Mouse (Mus musculus) CH12.LX (cell line): ENCODE measurements around the gene Srsf5.

ENCODE experiments used
- IRF4 ChIP-seq: IDR thresholded peaks from 2 replicates; pipeline ENCODE4 v1.6.1; 2014; ENCODE audit warnings: low read depth, mild to moderate bottlenecking, inconsistent platforms, low read length, improper control_type of control experiment
- JUN ChIP-seq: IDR thresholded peaks from 2 replicates; pipeline ENCODE4 v1.6.1; 2011; ENCODE audit warnings: low read depth, mild to moderate bottlenecking, low read length, improper control_type of control experiment, moderate library complexity; ENCODE audit not compliant: insufficient read depth
- TBP ChIP-seq: conservative IDR thresholded peaks from 2 replicates; pipeline ENCODE4 v1.6.1; 2011; ENCODE audit warnings: low read depth, low read length, improper control_type of control experiment
- TCF12 ChIP-seq: IDR thresholded peaks from 2 replicates; pipeline ENCODE4 v1.6.1; 2014; ENCODE audit warnings: low read depth, mild to moderate bottlenecking, inconsistent platforms, low read length, improper control_type of control experiment

GRCm38 (mm10) chr12:80970181-80970705 is 24.9 kb downstream of the Srsf5 start:
- TF ChIP-seq IRF4 (no peak), TBP (no peak), JUN (no peak), TCF12 (no peak)
